Mouse (Mus musculus): ENCODE measurements around the gene Prkg1. TPM values are rescaled to one million over a fixed set of nuclear protein-coding genes. Genes with fewer than 3 reads are reported as not detected.
A peak's percentile ranks its signal among the peaks of the same experiment; 100 is the strongest.

Prkg1 gene
- total RNA-seq, 4 experiments from 2014 or later, result 8.4 to 12.1 (median 11.5) TPM

DNA sequence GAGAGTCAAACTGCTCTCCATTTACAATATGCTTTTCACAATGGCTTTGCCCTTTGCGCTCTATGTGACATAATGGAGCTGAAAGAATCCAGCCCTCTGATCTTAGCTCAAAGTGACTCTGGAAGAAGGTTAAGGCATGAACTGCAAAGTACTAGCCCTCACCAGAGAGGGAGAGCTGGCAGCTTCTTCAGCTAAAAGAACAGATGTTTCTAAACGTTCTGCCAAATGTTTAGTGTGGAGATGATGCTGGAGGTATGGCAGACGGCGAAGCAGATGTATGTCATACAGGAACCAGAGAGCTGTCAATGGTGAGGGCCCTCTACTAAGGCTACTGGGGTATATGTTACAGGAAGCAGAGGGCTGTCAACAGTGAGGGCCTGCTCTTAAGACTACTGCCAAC, 148.0 kb downstream of the Prkg1 start:
- DNase-seq, result no peak

DNA sequence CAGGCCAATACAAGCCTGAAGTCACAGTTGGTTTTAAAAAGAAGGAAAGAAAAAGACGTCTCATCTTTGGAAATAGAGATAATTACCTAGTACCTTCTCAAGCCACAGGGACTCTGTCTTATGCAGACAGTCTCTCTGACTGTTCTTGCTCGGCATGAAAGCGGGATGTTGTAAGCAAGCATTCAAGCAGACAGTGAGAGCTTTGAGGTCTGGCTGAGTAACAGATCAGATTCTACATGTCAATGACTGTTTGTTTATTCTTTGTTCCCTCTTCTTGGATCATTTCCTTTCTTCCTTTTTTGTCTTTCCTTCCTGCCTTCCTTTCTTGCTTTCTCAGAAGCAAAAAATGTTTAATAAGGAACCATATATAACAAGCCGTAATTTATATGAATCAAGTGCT, 148.7 kb downstream of the Prkg1 start:
- DNase-seq, result no peak

DNA sequence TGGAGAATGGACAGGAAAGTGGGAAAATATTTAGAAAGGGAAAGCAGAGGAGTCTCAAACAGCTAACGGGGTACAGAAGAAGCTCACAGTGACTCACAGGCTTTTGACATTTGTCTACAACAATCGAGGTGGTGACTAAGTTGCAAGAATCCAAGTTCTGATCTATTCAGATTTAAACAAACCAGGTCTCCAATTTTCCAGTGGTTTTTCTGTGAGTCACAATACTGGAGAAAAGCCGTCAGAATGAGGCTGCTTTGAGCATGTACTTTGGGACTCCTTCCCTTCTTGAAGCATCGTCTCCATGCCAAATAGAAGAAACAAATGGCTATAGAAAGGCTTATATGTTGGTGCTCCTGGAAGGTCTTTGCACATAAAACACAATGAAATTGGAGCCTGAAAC, 151.7 kb downstream of the Prkg1 start:
- DNase-seq, result no peak

DNA sequence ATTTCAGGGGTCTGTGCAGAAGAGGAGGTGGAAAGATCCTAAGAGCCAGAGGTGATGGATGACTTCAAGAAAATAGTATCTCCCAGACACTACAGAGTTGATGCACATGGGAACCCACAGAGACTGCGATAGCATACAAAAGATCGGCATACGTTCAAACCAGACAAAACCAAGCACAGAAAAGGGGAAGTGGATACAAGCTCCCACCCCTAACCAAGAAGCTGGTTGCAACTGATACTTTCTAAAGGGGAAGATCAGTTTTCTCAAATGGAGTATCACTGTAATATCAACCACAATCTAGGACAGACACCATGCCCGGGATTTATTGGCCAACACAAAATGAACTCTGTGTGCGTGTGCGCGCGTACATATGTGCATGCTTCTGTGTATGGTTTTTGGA, 162.3 kb downstream of the Prkg1 start:
- no peak for DNase-seq

DNA sequence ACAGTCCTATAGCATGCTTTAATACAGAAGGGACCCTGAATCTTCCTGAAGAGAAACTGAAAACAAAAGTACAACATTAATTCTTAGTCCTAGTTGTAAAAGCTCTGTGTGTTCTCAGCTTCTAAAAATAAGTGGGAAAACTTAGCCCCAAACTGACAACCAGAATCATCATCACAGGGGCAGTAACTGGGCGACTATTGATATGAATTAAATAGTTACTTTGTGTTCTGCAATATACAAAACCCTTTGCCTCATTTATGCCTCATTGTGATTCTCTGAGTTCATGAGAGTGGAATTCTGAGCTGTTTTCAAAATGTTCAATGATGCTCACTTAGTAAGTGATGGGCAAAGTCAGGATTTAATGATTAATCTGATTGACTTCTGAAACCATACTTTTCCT, 170.8 kb downstream of the Prkg1 start:
- DNase-seq, result no peak

DNA sequence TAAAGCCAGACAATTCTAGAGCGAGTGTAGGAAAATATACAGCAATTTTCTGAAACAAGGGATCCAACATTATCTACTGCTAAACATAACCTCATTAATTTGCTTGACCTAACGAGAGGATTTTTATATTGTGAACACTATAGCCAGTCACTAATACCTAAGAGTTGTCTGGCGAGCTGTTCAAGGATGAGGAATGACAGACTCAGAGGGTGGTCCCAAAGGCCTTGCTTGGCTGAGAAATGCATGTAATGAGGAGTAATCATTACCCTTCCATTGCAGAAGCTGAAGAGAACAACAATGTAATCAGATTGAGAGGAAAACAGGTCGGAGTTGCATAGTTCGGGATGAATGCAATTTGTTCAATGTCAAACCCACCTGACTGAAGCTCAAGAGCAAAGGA, 174.1 kb downstream of the Prkg1 start:
- no peak for DNase-seq

DNA sequence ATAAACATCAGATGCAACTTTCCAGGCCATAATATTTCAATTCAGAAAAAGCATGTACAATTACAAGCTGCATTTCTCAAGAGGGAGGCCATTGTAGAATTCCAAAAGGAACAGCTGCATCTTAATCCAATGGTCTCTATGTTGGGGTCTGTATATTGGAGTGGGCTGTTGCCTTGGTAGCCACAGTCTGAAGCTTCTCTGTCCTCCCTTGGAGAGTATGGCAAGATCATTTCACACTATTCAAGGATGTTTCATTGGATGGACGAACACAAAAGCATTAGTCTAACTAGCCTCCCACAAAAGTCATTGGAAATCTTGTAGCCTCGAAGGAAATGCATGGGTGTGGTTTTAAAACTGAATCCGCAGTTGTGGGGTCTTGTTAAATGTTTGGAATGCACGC, 187.7 kb downstream of the Prkg1 start:
- DNase-seq, result no peak

DNA sequence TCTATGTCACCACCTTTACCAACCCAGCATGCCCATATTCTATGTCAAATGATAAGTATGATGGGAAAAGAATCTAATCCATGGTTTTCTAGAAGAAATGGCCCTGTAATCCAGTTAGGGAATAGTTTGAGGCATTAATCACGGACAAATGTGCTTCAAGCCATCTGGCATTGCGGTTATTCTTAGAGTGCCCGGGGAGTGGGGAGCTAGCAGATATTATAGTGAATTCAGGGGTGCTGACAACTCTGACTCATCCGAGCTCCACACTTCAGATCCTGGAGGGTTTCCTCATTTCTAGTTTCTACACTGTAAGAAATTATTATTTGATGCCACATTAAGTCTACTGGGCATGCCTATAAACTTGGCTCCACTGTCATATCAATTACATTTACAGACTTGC, 200.5 kb downstream of the Prkg1 start:
- no peak for DNase-seq

DNA sequence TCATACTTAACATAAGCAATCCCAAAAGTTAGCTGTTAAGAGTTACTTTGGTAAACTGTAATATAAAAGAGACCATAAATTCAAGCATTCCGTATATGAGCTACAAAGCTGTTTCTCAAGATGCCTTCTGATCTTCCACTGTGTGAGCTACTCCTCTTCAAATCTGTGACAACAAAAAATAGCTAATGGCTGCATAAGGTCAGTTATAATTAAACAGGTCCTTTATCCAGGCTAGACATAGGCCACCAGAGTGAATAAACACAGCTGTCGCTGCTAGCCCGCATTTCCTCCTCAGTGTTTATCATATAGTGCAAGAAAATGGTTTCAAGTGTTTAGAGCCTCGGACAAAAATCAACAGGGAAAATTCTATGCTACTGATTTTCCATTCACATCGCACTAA, 218.8 kb downstream of the Prkg1 start:
- DNase-seq, result no peak

DNA sequence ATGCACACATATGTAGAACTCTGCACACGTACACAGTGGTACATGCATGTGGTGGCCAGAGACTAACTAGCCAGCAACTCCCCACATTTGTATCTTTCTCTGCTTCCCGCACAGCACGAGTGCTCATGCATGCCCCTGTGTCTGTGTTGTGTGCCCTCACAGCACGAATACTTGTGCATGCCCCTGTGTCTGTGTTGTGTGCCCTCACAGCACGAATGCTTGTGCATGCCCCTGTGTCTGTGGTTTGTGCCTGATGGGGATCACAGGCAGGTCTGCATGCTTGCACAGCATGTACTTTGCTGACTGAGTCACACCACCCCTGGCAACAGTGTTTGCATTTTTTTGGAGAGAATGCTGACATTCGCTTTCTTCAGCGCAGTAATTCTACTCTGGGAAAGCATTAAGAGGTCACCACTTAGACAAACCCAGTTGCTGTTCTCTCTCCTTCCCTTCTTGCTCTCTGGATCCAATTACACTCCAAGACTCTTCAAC, 233.5 kb downstream of the Prkg1 start:
- DNase-seq, result peak; percentile 37

DNA sequence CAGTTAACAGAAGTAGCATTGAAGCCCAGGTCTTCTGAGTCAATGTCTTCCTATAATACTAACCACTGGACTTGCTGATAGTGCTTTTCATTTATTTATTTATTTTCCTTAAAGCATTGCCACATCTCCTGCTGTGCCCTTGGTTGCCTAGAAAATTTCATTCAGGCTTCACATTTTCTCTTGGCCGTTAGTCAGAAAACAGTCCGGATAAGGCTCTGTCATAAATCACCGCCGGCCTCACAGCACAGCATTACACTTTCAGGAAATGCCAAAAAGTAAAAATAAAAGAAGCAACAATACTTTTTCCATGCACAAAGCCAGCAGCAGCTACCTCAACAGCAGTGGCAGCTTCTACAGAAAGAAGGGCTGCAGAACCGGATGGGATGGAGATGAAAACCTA, 234.2 kb downstream of the Prkg1 start:
- DNase-seq, result peak; percentile 79

DNA sequence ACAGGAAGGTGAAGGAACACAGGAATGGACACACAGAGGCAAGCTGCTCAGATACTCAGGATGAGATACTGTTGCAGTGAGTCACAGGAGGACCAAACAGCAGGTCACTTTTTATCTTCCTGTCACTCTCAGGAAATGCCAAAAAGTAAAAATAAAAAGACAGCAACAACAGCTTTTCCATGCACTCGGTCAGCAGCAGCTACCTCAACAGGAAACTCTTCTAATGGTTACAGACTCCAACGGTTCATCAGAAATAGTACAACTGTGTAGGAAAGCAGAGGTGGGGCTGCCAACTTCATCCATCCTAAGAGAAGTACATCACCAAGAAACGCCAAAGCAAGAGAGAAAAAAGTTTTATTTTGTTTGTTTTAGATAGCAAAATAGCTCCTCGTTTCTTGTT, 234.9 kb downstream of the Prkg1 start:
- no peak for DNase-seq

DNA sequence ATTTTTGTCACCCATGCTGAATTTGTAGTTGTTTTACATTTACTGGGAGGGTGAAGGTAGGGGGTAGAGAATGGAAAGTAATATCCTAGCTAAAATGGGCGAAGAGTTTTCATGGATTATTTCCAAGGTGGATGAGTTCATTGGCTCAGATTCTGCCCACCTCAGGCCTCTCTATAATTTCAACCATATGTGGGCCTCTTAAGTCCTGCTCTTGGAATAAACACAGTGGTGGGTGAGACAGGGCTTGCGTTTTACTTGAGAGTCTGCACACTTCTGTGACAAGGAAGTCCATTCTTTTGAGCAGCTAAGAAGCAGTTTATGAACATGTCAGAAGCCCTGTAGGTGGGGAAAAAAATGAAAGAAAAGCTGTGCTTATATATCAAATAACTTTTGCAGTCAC, 250.3 kb downstream of the Prkg1 start:
- DNase-seq, result no peak

DNA sequence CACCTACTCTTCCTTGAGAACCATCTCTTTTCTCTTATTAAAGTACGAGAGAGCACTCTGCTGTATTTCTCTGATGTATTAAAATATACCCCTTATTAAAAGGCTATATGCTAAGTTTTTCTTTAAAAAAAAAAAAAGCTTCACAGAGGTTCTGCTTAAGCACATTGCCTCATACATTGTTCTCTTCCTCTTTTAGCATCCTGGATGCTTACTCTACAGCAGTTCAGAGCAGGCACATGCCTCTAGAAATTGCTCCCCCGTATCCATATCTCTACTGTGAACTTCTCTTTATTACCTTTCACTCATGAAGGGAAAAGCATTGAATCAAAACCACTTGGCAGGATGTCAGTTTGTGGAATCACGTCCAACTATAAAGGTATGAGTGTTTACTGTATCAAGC, 257.0 kb downstream of the Prkg1 start:
- no peak for DNase-seq

DNA sequence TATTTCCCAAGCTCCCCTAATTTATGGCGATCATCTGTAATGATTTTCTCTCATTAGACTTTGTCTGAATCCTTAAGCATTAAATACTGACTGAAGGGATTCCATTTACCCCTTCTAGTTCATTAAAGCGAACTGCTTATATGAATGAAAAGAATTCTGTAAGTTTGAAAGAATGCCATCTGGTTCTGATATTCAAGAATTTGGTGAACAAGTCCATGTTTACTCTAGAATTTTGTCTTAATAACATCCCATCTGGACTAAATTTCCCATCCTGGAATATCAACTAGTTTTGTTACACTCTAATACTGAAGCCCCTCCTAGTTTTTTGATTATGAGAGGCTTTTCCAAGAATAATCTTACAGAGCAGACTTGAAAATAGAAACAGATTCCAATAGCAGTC, 258.5 kb downstream of the Prkg1 start:
- DNase-seq, result no peak

DNA sequence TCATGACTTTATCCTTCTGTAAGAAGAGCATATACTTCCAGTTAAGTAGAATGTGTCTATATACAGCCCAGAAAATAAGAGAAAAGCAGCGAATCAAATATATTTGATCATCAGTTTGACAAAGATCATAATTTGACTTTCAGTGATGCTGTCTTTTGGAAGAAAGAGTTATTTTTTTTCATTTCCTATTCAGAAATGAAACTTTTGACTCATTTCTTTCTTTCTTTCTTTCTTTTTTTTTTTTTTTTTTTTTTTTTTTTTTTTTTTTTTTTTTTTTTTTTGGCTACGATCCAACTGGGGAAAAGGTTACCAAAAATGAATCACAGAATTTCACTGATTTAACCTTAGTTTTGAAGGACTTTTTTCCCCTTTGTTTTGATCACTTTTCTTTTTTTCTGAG, 259.8 kb downstream of the Prkg1 start:
- no peak for DNase-seq

DNA sequence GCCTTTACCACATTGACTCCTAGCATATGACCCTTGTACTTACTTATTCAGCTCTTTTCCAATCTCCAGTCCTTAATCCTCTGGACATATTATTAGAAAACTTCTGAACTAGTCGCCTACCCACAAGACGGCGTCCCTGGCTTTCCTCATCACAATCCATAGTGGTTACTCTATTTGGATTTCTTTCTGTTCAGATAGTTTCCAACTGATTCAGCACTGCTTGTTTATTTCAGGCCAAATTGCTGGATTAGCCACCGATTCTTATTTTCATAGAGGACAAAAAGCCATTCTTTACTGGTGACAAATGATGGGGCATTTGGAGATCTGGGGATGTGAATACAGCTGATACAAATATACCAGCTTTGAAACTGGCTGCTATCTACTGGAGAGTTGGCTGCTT, 267.4 kb downstream of the Prkg1 start:
- no peak for DNase-seq

DNA sequence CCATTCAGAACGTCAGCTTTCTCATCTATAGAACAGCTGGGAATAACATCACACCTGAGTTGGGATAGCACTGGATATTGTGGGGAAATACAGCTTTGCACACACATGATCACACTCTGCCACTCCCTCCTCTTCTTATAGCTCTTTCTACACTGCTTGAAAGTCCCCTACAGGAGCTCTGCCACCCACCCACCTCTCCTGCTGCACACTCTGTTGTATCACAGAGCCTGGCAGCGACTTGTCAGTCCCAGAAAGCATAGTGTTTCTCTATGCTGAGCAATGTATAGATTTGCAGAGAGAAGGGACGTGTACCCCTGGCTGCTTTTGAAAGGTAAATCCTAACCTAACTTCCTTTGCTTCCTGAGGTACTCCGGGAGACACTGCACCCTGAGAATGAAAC, 275.2 kb downstream of the Prkg1 start:
- DNase-seq, result no peak

DNA sequence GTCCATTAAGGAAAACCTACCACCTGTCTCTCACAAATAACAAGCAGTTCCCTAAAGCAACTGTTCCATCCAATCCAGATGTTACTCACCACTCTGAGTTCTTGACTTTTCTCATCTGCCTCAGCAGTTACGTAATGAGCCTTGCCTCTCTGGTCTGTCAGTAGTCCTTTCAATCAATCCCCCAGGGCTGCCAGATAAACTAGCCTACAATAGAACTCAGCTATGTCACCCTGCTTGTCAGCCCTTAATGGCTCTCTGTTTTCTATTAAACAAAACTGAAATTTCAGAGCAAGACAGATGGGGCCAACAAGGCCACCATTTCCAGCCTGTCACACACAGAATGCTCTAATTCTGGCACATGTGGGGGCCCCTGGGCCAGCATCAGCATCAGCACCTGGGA, 293.1 kb downstream of the Prkg1 start:
- DNase-seq, result no peak

DNA sequence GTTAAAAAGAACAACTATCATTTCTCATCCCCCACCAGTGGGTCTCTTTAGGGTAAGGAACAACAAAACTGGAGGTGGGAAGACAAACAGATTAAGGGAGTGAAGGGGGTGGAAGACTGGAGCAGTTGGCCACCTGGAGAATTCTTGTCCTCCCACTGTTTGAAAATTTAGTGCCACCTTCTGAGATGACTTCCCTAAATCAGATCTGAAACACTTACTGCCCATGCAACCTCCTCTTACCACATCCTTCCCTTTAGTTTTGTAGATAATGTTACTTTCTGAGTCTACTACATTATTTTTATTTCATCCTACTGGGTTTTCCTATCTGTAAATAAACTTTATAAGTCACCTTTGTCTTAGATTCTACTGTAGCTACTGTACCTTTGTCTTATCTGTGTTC, 304.6 kb downstream of the Prkg1 start:
- DNase-seq, result no peak

DNA sequence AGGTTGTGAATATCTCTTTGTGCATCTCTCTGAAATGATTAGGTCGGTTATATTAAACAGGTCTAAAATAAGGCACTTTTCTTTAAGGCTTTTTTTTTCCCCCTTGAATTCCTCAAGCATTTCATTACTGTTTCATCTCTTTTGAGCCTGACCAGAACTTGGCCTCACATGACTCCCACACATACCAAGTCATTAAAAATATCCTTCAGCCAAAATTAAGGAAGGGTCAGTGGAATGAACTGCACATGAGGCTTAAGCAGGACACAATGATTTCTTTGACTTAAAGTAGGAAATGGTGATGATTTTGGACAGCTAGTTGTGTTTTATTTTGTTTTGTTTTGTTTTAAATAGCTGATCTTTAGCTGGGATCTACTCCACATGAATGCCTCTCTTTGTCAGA, 320.7 kb downstream of the Prkg1 start:
- DNase-seq, result no peak

DNA sequence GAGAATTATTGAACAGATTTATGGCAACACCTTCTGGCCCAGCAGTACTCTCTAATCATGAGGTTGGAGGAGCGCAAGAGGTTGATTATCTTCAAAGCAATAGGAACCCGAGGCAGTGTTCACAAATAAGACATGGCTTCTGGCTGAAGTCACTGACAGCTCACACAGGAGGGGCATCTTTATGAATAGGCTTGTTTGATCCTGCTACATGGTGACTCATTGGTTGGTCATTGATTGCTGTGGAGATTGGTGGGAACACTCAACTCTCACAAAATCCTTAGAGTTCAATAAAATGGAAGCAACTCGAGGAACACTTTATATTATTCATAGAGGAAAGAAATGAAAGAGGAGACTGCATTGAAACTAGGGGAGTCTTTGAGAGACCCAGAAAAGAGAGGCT, 322.5 kb downstream of the Prkg1 start:
- DNase-seq, result no peak

DNA sequence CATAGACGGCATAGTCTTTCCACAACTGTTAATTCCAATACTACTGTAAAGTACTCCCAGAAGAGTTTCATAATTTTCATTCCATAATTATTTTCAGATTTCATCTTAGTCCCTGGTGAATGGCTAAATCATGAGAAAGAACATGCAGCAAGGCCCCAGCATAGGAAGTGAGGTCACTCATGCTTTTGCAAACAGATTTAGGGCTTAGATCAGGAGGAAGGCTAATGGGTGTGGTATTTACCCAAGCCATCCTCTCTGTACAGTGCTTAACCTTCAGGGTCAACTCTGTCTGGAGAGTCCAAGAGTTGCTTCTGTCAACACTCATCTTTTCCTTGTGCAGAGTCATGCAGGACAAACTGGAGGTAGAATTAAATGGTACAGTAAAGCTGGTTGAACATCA, 331.4 kb downstream of the Prkg1 start:
- no peak for DNase-seq

DNA sequence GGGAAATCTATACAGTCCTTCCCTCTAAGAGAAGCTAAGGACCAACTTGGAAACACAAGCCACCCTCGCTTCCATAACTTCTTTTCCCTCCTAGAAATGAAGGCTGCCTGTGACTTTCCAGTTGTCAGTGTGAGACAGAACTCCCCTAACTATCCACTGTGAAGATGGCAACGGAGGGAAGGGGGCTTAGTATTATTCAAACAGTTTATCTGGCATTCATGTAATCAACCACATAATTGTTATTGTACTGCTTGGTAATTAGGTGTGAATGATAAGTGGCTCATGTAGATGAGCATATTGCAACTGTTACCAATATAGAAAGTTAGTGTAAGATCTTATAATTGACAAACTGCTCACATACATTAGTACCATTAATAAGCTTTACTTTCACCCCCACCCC, 333.4 kb downstream of the Prkg1 start:
- no peak for DNase-seq

DNA sequence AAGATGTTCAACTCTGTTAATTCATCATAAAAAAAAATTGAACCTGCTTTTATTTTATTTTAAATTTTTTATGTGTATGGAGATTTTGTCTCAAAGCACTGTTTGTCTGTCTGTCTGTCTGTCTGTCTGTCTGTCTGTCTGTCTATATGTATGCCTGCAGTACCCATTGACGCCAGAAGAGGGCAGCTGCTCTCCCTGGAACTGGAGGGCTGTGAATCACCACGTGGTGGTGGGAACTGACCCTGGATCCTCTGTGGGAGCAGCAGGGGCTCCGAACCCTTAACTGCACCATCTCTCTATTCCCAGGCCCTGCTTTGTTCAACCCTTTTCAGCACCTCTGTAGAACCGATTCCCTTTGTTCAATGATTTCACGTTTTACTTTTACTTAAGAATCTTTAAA, 338.7 kb downstream of the Prkg1 start:
- no peak for DNase-seq

DNA sequence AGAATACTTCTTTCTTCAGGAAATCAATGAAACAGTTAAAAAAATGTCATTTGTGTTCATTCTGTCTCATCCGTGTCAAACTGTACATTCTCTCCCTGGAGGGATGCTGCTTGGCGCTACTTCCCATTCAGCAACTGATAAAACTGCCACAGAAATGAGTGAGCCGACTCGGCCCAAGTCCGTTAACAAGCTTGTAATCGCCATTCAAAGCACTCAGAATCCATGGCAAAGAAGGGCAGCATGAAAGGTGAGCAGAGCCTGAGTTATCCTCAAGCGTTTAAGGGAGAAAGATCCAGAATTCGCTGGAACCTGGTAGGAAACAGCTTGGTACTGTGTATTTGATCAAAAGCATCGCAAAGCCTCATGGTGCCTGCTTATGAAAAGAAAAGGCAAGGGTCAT, 339.6 kb downstream of the Prkg1 start:
- no peak for DNase-seq
